Mouse (Mus musculus): ENCODE data around the gene Lmntd1. TPM values are rescaled to one million over a fixed set of nuclear protein-coding genes. Genes with fewer than 3 reads are reported as not detected.

Lmntd1 gene
- total and polyA plus RNA-seq, 3 experiments = 0.08 to 0.43 (median 0.26) TPM

GRCm38 (mm10) chr6:145501751-145502150 lies 112.4 kb downstream of the Lmntd1 start:
- H3K9me3 ChIP-seq (replicated peaks; ENCODE audit: low read length) = peaks cover 3% of the 10 kb centered on the region
- H3K27me3 ChIP-seq (replicated peaks) = no peaks in the 10 kb centered on the region
- H3K4me2 ChIP-seq (ENCODE audit: insufficient read depth, low read depth, poor library complexity, severe bottlenecking) = no peak overlapping the region
- TF ChIP-seq RAD21 (IDR thresholded peaks at IDR 0.05; ENCODE audit: low read depth, low read length) (no peak), JUND (conservative IDR thresholded peaks at IDR 0.05; ENCODE audit: low read depth, low read length) (no peak)
- H3K9ac ChIP-seq (ENCODE audit: insufficient read depth, low read depth) = no peak overlapping the region
- no peak overlapping the region for H3K4me3 ChIP-seq (replicated peaks in 1 of 3; ENCODE audit: low read depth in 2 of 3, low read length in 2 of 3, poor library complexity in 1 of 3)
- no peaks in the 10 kb centered on the region for H3K36me3 ChIP-seq (replicated peaks in 1 of 2; ENCODE audit: control insufficient read depth in 1 of 2, insufficient read depth in 1 of 2, low read length in 1 of 2)
- in situ Hi-C loops (cut with MboI; ENCODE audit: low pct_ligation_motif_present, low pct_unique_long_range_greater_than_20kb, low sequenced_read_pairs) = no loop called here
- no peak overlapping the region for H3K27ac ChIP-seq (ENCODE audit: insufficient read depth, low read depth)
- peaks cover 0 to 6% of the 10 kb centered on the region in 2 experiments; a peak in 2 of 4 replicates for H3K4me1 ChIP-seq (ENCODE audit: control insufficient read depth in 1 of 2, insufficient read depth in 2 of 2)
- no peaks in the 10 kb centered on the region for H3K79me2 ChIP-seq (replicated peaks; ENCODE audit: control insufficient read depth, extremely low read depth, insufficient read depth, poor library complexity, severe bottlenecking)
- DNase-seq (ENCODE audit: extremely low read depth) = no peak
- dilution Hi-C loops (cut with MboI; ENCODE audit: extremely low pct_ligation_motif_present, extremely low pct_unique_long_range_greater_than_20kb, low sequenced_read_pairs) = no loop called here

GRCm38 (mm10) chr6:145499574-145500546 lies 114.3 kb downstream of the Lmntd1 start:
- H3K36me3 ChIP-seq (replicated peaks in 1 of 2; ENCODE audit: control insufficient read depth in 1 of 2, insufficient read depth in 1 of 2, low read length in 1 of 2) = no peaks in the 10 kb centered on the region
- peaks cover 3% of the 10 kb centered on the region for H3K9me3 ChIP-seq (replicated peaks; ENCODE audit: low read length)
- peaks cover 0 to 6% of the 10 kb centered on the region in 2 experiments; a peak in 2 of 4 replicates for H3K4me1 ChIP-seq (ENCODE audit: control insufficient read depth in 1 of 2, insufficient read depth in 2 of 2)
- H3K79me2 ChIP-seq (replicated peaks; ENCODE audit: control insufficient read depth, extremely low read depth, insufficient read depth, poor library complexity, severe bottlenecking) = no peaks in the 10 kb centered on the region
- in situ Hi-C loops (cut with MboI; ENCODE audit: low pct_ligation_motif_present, low pct_unique_long_range_greater_than_20kb, low sequenced_read_pairs) (no loop called here), dilution Hi-C loops (cut with MboI; ENCODE audit: extremely low pct_ligation_motif_present, extremely low pct_unique_long_range_greater_than_20kb, low sequenced_read_pairs) (no loop called here)
- no peak overlapping the region for H3K27ac ChIP-seq (ENCODE audit: insufficient read depth, low read depth)
- DNase-seq (ENCODE audit: extremely low read depth) = no peak
- H3K4me3 ChIP-seq (replicated peaks in 1 of 3; ENCODE audit: low read depth in 2 of 3, low read length in 2 of 3, poor library complexity in 1 of 3) = no peak overlapping the region
- H3K27me3 ChIP-seq (replicated peaks) = no peaks in the 10 kb centered on the region
- H3K4me2 ChIP-seq (ENCODE audit: insufficient read depth, low read depth, poor library complexity, severe bottlenecking) = no peak overlapping the region
- TF ChIP-seq NRF1 (IDR thresholded peaks at IDR 0.05; ENCODE audit: low read depth, low read length) (no peak), CHD1 (IDR thresholded peaks at IDR 0.05; ENCODE audit: low read depth, low read length) (no peak), GABPA (IDR thresholded peaks at IDR 0.05; ENCODE audit: insufficient replicate concordance, low read depth, low read length) (no peak), CHD2 (IDR thresholded peaks at IDR 0.05; ENCODE audit: low read length) (no peak), ZC3H11A (IDR thresholded peaks at IDR 0.05; ENCODE audit: low read depth, low read length) (no peak), POLR2A (IDR thresholded peaks at IDR 0.05; ENCODE audit: low read depth, low read length) (no peak), SIN3A (IDR thresholded peaks at IDR 0.05; ENCODE audit: low read length) (no peak), MAFK (IDR thresholded peaks at IDR 0.05; ENCODE audit: insufficient replicate concordance, low read length) (no peak), USF1 (IDR thresholded peaks at IDR 0.05; ENCODE audit: low read depth, low read length) (no peak), ELF1 (IDR thresholded peaks at IDR 0.05; ENCODE audit: low read depth, low read length) (no peak), JUN (IDR thresholded peaks at IDR 0.05; ENCODE audit: insufficient read depth, low read depth, low read length) (no peak), SMC3 (IDR thresholded peaks at IDR 0.05; ENCODE audit: low read depth, low read length) (no peak), HCFC1 (IDR thresholded peaks at IDR 0.05; ENCODE audit: low read depth, low read length) (no peak), BHLHE40 (IDR thresholded peaks at IDR 0.05; ENCODE audit: low read depth, low read length) (no peak), RCOR1 (conservative IDR thresholded peaks at IDR 0.05; ENCODE audit: low read depth, low read length) (no peak), MYC (IDR thresholded peaks at IDR 0.05; ENCODE audit: low read depth, low read length) (no peak)
- no peak overlapping the region for H3K9ac ChIP-seq (ENCODE audit: insufficient read depth, low read depth)

All from CH12.LX (cell line).